Mouse (Mus musculus): ENCODE measurements around the gene Fetub. TPM values are rescaled to one million over a fixed set of nuclear protein-coding genes. Genes with fewer than 3 reads are reported as not detected.

Gene Fetub
- not detected in 2 replicates for polyA plus RNA-seq (2015; fragmentation: Nextera tagmentation; extraction: Ambion mirVana)

DNA sequence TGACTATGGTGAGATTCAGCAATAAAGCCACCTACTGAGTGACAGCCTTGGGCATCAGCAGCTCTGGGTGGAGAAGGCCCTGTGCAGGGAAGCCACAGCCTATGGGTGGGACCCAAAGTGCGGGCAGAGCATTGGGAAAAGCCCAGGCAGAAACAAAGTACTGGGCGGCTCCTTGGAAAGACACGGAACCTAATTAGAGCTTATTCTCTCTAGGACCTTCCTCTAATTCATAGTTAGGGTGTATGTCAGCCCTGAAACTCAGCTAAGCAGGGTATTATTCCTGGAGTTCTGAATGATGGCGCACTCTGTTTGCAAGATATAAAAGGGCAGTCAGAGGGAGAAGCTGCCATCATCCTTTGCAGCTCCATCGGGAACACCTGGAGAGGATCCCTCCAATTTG lies at the start of gene Fetub:
Gene Fetub, plus strand, starts transcription at position 301 of the 400 bp plus-strand sequence.
- Histone ChIP-seq H3K27me3 (ENCODE audit: control insufficient read depth, insufficient read depth, low read depth, low read length) (no peaks in the 10 kb centered on the region), H3K36me3 (ENCODE audit: control insufficient read depth, insufficient read depth, low read length) (no peaks in the 10 kb centered on the region), H3K27ac (ENCODE audit: low read length) (no peak within 1 kb of the TSS), H3K4me2 (ENCODE audit: low read length) (no peak within 1 kb of the TSS), H3K4me1 (ENCODE audit: control insufficient read depth, insufficient read depth, low read length) (no peaks in the 10 kb centered on the region), H3K9me3 (replicated peaks; ENCODE audit: control insufficient read depth, low read length, poor library complexity, severe bottlenecking) (0 out of 2 replicates have a peak, but pooled peaks cover 3% of the 10 kb centered on the region), H3K4me3 (ENCODE audit: low read depth, low read length) (no peak within 1 kb of the TSS), H3K9ac (ENCODE audit: low read depth, low read length) (no peak within 1 kb of the TSS)
- ATAC-seq: no peak
- 95% methylated on average over 5 of the region's 5 CpGs for WGBS

DNA sequence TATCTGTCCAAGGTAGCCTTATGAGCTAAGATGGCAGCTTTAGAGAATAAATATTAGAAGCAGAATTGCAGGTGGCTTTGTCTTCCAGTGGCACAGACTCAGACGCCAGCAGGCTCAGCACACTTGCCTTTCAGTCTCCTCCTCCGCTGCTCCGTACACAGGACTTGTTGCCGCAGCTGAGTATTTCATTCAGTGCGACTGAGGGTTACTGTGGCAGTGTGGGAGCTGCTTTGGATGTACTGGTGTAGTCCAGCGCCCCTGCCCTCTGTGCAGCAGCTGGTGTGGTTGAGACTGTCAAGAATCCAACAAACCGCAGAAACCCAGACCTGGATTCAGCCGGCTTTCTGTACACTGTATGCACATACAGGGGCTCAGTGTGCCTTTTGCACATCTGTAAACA lies 45.7 kb upstream of the Fetub start:
- no peak for ATAC-seq
- WGBS: 93% methylated on average over 8 of the region's 8 CpGs

DNA sequence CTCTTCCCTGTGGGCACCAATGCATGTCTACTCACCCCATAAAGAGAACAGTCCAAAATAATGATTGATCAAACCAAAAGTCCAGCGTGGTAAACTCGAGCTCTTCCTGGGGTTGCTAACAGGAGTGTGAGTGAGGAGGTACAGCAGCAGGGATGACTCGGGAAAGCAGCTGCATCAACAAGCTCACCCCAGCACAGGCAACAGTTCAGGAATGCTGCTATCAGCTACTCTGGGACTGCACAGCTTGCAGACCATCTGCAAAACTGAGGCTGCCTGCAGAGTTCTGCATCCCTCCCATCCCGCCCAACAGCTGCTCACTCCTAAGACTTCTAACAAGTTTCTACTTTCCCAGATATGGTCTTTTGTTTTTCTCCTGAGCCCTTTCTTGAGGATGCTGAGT lies 44.8 kb upstream of the Fetub start:
- Histone ChIP-seq H3K4me3 (ENCODE audit: low read depth, low read length) (no peak overlapping the region), H3K36me3 (ENCODE audit: control insufficient read depth, insufficient read depth, low read length) (peaks cover 26% of the 10 kb centered on the region), H3K27ac (ENCODE audit: low read length) (no peak overlapping the region), H3K9me3 (replicated peaks; ENCODE audit: control insufficient read depth, low read length, poor library complexity, severe bottlenecking) (no peaks in the 10 kb centered on the region), H3K4me2 (ENCODE audit: low read length) (no peak overlapping the region), H3K4me1 (ENCODE audit: control insufficient read depth, insufficient read depth, low read length) (no peaks in the 10 kb centered on the region), H3K27me3 (ENCODE audit: control insufficient read depth, insufficient read depth, low read depth, low read length) (no peaks in the 10 kb centered on the region), H3K9ac (ENCODE audit: low read depth, low read length) (no peak overlapping the region)
- WGBS: 83% methylated on average over 4 of the region's 4 CpGs
- ATAC-seq: no peak

More for the DNA sequence above, 45.7 kb upstream of the Fetub start:
- Histone ChIP-seq H3K4me3 (ENCODE audit: low read depth, low read length) (no peak overlapping the region), H3K9me3 (replicated peaks; ENCODE audit: control insufficient read depth, low read length, poor library complexity, severe bottlenecking) (no peaks in the 10 kb centered on the region), H3K36me3 (ENCODE audit: control insufficient read depth, insufficient read depth, low read length) (peaks cover 32% of the 10 kb centered on the region), H3K4me2 (ENCODE audit: low read length) (no peak overlapping the region), H3K27ac (ENCODE audit: low read length) (no peak overlapping the region), H3K27me3 (ENCODE audit: control insufficient read depth, insufficient read depth, low read depth, low read length) (no peaks in the 10 kb centered on the region), H3K9ac (ENCODE audit: low read depth, low read length) (no peak overlapping the region), H3K4me1 (ENCODE audit: control insufficient read depth, insufficient read depth, low read length) (no peaks in the 10 kb centered on the region)

DNA sequence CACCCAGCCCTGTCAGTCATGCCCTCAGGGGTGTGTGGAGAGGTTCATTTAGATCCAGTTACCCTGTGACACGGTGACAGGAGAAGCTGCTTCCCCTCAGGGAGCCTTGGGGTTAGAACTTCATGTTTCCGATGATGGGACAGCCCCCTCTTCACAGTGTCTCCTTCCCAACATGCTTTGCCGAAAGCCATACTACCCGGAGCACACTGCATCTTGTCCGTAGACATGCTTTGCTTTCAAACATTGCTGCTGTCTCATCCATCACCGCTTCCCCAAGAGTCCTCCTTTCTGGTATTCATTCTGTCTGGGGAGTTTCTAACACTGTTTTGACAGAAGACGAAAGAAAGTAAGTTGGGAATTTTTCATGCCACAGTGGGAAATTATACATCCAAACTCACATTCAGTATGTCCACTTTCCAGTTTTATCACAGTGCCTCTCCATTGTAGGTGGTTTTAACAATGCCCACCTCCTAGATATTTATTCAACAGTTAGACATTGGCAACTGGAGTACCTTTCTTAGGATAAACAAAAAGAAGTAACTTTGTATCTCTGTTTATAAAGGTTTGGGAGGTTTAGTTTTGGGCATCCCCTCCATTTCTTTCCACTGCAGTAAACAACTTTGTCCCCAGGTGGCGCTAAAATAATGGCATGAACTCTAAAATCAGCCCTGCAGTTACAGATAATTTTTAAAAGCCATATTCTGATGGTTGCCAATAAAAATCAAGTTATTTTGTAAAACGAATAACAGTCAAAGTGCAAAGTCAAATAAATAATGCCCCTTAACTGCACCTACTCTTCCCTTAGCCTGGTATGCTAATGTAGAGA lies 41.7 kb upstream of the Fetub start:
- Histone ChIP-seq H3K4me3 (ENCODE audit: low read depth, low read length) (no peak overlapping the region), H3K27me3 (ENCODE audit: control insufficient read depth, insufficient read depth, low read depth, low read length) (no peaks in the 10 kb centered on the region), H3K27ac (ENCODE audit: low read length) (no peak overlapping the region), H3K36me3 (ENCODE audit: control insufficient read depth, insufficient read depth, low read length) (peaks cover 3% of the 10 kb centered on the region; the same call in 1 of the 2 replicates), H3K9me3 (replicated peaks; ENCODE audit: control insufficient read depth, low read length, poor library complexity, severe bottlenecking) (no peaks in the 10 kb centered on the region), H3K9ac (ENCODE audit: low read depth, low read length) (no peak overlapping the region), H3K4me1 (ENCODE audit: control insufficient read depth, insufficient read depth, low read length) (no peaks in the 10 kb centered on the region), H3K4me2 (ENCODE audit: low read length) (no peak overlapping the region)
- peak; percentile 59 for ATAC-seq
- 48% methylated on average over 9 of the region's 9 CpGs for WGBS

DNA sequence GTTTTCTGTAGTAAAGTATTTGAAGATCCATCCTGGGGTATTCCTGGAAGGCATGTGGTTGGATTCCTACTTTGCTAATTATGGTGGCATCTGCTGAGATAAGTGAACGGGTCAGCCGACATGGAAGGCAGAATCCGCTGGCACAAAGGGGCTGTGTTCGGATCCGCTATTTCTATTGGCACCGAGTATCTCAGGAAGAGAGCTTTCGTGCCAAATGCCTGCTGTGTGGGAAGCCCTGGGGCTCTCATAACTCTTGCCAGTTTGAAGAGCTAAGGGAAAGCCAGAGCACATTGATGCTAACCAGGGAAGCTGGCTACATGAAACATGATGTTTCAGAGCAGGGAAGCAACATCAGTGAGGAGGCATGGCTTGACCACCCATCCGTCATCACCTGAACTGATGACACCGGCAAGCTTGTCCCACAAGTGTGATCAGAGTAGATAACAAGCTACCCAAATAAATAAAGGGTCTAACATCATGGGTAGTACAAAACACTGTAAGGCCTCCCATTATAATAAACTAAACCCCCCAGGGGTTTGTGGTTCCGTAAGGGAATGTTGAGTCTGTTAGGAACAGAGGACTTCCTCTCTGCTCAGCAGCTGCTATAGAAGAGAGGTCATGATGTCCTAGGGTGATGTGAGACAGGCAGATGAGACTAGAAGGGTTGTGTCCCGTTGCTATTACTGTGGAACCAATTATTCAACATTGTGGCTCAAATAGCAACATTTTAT lies 40.3 kb upstream of the Fetub start:
- no peak for ATAC-seq
- Histone ChIP-seq H3K4me2 (ENCODE audit: low read length) (no peak overlapping the region), H3K9me3 (replicated peaks; ENCODE audit: control insufficient read depth, low read length, poor library complexity, severe bottlenecking) (no peaks in the 10 kb centered on the region), H3K36me3 (ENCODE audit: control insufficient read depth, insufficient read depth, low read length) (no peaks in the 10 kb centered on the region), H3K9ac (ENCODE audit: low read depth, low read length) (no peak overlapping the region), H3K27me3 (ENCODE audit: control insufficient read depth, insufficient read depth, low read depth, low read length) (no peaks in the 10 kb centered on the region), H3K27ac (ENCODE audit: low read length) (no peak overlapping the region), H3K4me1 (ENCODE audit: control insufficient read depth, insufficient read depth, low read length) (no peaks in the 10 kb centered on the region), H3K4me3 (ENCODE audit: low read depth, low read length) (no peak overlapping the region)
- WGBS: 83% methylated on average over 11 of the region's 11 CpGs

DNA sequence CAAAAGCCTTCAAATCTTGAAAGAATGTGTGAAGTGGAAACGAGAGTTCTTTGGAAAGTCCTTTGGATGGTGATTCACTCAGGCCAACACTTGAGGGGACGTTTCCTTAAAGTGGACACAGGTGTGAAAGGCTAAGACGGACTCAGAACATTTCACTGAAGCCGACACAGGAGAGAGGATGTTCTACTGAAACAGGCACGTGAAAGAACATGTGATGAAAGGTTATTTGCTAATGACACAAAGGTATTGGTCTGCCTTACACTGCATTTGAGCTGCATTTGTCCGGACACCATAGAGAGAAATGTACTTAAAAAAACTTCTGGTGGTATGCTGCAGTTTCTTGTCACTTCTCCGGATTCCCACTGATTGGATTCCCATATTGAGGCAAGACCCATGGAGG lies 39.4 kb upstream of the Fetub start:
- WGBS: 77% methylated on average over 7 of the region's 7 CpGs
- Histone ChIP-seq H3K4me3 (ENCODE audit: low read depth, low read length) (no peak overlapping the region), H3K27ac (ENCODE audit: low read length) (no peak overlapping the region), H3K9ac (ENCODE audit: low read depth, low read length) (no peak overlapping the region), H3K4me2 (ENCODE audit: low read length) (no peak overlapping the region), H3K4me1 (ENCODE audit: control insufficient read depth, insufficient read depth, low read length) (no peaks in the 10 kb centered on the region), H3K27me3 (ENCODE audit: control insufficient read depth, insufficient read depth, low read depth, low read length) (no peaks in the 10 kb centered on the region), H3K9me3 (replicated peaks; ENCODE audit: control insufficient read depth, low read length, poor library complexity, severe bottlenecking) (no peaks in the 10 kb centered on the region), H3K36me3 (ENCODE audit: control insufficient read depth, insufficient read depth, low read length) (no peaks in the 10 kb centered on the region)
- ATAC-seq: no peak

DNA sequence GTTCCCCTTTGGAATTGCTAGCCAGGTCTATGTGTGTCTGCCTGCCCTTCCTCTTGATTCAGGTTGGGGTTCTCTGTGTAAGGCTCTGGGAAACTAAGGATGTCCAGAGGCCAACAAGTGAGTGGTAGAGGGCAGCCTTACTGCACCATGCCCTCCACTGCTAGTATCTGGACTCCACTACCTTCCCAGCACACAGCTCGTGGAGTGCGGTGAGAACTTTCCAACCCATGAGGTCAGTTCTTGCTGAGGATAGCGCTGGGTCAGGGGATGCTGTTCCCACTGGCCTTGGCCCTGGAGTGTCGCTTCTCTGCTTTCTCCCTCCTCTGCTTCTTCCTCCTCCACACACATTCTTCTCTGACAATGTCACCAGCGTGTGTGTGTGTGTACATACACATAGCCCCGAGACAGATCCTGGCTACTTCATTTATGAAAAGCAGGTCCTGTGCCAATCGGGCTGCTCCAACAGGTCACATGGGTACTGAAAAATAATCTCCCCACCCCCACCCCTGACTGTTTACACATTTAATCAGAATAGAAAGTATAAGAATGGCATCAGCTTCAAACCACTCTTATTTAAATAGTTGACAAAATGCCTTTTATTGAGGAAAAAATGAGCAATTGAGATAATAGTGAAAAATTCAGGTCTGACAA lies 38.1 kb upstream of the Fetub start:
- H3K27ac ChIP-seq (ENCODE audit: low read length): no peak overlapping the region
- H3K4me1 ChIP-seq (ENCODE audit: control insufficient read depth, insufficient read depth, low read length): no peaks in the 10 kb centered on the region
- H3K4me3 ChIP-seq (ENCODE audit: low read depth, low read length): no peak overlapping the region
- 68% methylated on average over 7 of the region's 7 CpGs for WGBS
- H3K36me3 ChIP-seq (ENCODE audit: control insufficient read depth, insufficient read depth, low read length): no peaks in the 10 kb centered on the region
- H3K27me3 ChIP-seq (ENCODE audit: control insufficient read depth, insufficient read depth, low read depth, low read length): no peaks in the 10 kb centered on the region
- no peak overlapping the region for H3K9ac ChIP-seq (ENCODE audit: low read depth, low read length)
- H3K4me2 ChIP-seq (ENCODE audit: low read length): no peak overlapping the region
- no peaks in the 10 kb centered on the region for H3K9me3 ChIP-seq (replicated peaks; ENCODE audit: control insufficient read depth, low read length, poor library complexity, severe bottlenecking)
- no peak for ATAC-seq

DNA sequence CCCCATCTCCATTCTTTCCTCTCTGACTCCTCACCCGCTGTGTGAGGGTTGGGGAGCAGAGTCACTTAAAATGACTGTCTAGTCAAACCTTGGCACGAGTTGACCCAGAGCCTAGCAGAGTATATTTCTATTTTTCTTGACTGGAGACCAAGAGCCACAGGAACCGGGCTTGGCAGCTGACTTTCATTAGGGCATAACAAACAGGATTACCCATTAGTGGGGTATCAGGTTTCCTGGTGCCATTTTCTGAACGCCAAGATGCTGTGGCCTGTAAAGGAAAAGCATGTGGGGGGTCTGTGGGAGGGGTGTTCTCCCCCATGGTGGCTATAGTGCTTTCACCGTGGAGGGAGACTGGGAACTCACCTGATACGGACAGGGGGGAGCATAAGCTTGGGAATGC lies 37.2 kb upstream of the Fetub start:
- Histone ChIP-seq H3K9ac (ENCODE audit: low read depth, low read length) (no peak overlapping the region), H3K27ac (ENCODE audit: low read length) (no peak overlapping the region), H3K4me3 (ENCODE audit: low read depth, low read length) (no peak overlapping the region), H3K4me2 (ENCODE audit: low read length) (no peak overlapping the region), H3K36me3 (ENCODE audit: control insufficient read depth, insufficient read depth, low read length) (no peaks in the 10 kb centered on the region), H3K27me3 (ENCODE audit: control insufficient read depth, insufficient read depth, low read depth, low read length) (no peaks in the 10 kb centered on the region), H3K9me3 (replicated peaks; ENCODE audit: control insufficient read depth, low read length, poor library complexity, severe bottlenecking) (no peaks in the 10 kb centered on the region), H3K4me1 (ENCODE audit: control insufficient read depth, insufficient read depth, low read length) (no peaks in the 10 kb centered on the region)
- ATAC-seq: no peak
- WGBS: 7% methylated on average over 6 of the region's 6 CpGs

DNA sequence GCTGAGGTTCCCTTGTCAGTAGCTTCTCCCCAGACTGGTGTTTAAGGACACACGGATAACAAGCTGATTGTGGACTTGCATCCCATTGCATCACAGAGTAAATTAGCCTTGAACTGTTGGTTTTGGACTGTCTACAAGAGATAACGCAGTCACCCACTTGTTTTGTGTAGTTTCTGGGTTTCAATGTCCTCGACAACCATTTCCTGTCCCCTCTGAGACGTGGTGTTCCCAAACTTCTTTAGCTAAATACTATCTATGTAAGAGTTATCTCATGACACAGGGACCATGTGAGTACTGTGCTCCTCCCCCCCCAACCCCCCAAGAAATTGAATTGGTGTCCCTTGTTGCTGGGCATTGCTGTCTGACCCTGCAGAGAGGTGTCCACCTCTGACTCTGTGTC lies 36.6 kb upstream of the Fetub start:
- Histone ChIP-seq H3K4me3 (ENCODE audit: low read depth, low read length) (no peak overlapping the region), H3K9ac (ENCODE audit: low read depth, low read length) (no peak overlapping the region), H3K9me3 (replicated peaks; ENCODE audit: control insufficient read depth, low read length, poor library complexity, severe bottlenecking) (no peaks in the 10 kb centered on the region), H3K4me2 (ENCODE audit: low read length) (no peak overlapping the region), H3K4me1 (ENCODE audit: control insufficient read depth, insufficient read depth, low read length) (no peaks in the 10 kb centered on the region), H3K27ac (ENCODE audit: low read length) (no peak overlapping the region), H3K36me3 (ENCODE audit: control insufficient read depth, insufficient read depth, low read length) (no peaks in the 10 kb centered on the region), H3K27me3 (ENCODE audit: control insufficient read depth, insufficient read depth, low read depth, low read length) (no peaks in the 10 kb centered on the region)
- WGBS: 81% methylated on average over 4 of the region's 4 CpGs
- no peak for ATAC-seq
